Mouse (Mus musculus) regulatory T cell (primary cell): ENCODE results near the gene Sdhaf4.

Experiments
- in situ Hi-C: fragments of 300-600 bp; cut with MboI, MseI; formaldehyde crosslinking; loops from one replicate; pipeline ENCODE4 v1.15.1; 2025; ENCODE audit warnings: high pct_unique_total_duplicates

The Sdhaf4 gene

DNA sequence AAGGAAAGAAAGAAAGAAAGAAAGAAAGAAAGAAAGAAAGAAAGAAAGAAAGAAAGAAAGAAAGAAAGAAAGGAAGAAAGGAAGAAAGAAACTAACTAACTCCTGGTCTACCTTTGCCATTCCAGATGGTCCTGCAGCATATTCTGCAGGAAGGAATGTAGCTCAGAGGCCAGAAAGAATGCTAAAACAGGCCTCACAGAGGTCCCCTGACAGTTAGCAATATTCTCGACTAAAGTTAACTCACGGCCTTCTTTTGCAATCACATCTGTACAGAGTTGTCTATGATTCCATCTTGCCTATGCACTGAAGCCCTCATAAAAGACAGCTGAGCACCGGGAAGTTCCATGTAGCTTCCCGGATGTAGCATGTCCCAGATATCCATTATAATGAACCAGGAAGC lies 49.9 kb downstream of the Sdhaf4 start:
- in situ Hi-C loops: no loop called here

DNA sequence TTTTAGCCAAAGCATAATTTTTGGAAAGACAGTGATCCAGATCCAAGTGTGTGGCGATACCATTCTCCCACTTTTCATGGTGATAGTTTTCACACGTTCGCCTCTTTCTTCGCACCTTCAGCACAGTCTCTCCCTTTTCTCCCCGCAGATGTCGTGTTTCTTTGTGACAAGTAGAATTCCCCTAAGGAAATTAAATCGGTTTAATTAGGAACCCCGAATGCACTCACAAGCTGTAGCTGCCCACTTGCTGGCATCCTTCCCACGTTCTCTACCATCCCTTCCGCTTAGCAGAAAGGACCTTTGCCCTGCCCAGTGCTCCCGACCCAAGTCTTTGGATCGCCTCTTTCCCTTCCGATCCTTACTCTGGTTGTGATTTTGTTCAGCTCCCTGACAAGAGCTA lies 51.5 kb downstream of the Sdhaf4 start:
- in situ Hi-C loops: no loop called here

DNA sequence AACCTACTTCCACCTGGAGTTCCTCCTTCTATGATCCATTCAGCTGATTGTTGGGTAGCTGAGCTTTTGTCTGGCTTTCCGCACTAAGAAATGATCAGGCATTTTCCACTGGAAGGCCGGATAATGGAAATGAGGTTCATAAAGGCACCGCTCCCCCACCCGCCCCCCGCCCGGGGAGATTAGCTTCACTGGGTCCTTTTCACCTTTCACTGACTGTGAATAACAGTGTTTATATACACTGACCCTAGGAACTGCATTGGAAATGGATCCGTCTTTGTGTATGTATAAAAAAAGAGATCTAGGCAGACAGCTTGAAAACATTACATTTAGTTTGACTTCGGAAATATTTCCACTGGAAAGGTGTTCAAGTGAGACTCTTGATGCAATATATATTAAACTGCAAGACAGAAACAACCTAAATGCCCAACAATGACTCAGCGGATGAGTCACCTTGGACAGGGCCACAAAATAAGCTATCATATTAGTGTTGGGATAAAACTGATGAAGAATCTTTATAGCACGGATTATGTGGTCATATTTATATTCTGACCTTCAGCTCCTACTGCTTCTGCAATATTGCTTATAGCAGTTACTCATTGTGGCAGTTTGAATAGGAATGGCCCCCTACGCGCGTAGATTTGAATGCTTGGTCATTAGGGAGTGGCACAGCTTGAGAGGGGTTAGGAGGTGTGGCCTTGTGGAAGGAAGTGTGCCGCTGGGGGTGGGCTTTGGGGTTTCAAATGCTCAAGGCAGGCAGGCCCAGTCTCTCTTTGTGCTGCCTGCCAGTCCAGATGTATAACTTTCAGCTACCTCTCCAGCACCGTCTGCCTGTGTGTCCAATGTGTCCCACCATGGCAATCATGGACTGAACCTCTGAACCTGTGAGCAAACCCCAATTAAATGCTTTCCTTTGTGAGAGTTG lies 56.4 kb downstream of the Sdhaf4 start:
- in situ Hi-C loops: no loop called here

DNA sequence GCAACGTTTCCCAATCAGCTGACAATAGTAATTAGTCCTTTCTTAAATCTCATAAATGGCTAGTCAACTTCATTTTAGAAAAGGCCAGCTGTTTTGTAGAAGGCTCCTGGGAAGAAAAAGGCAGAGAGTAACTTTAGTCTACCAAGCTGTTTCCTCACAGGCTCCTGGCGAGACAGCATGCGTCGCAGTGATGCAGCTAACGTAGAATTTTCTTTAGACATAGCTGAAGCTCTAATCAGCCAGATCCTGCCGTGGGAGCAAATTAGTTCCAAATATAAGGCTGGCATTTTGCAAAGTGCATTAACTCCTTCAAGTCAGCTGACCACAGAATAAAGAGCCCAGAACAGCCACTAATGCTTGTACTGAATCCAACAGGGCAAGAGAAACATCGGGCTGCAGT lies 57.2 kb downstream of the Sdhaf4 start:
- in situ Hi-C loops: no loop called here
